Mouse (Mus musculus) left cerebral cortex, postnatal 10 days (tissue): ENCODE measurements around the gene Myo15b. TPM values are rescaled to one million over a fixed set of nuclear protein-coding genes. Genes with fewer than 3 reads are reported as not detected.

Experiments used
- DNase-seq, 2 experiments: peaks; one replicate each; pipeline ENCODE4 v3.0.0; 2021 to 2022; ENCODE audit warnings: low spot score in 2 of 2, mixed read lengths in 1 of 2; ENCODE audit errors: extremely low spot score in 1 of 2
- intact Hi-C: fragments of 180-260 bp; cut with DNase I; formaldehyde crosslinking; loops from one replicate; pipeline ENCODE4 v1.15.1; 2025
- total RNA-seq, 2 experiments: library from RNA; stranded (reverse); gene quantifications; 2 replicates each; pipeline ENCODE4 v1.2.3; 2021

Gene Myo15b
- total RNA-seq, 2 experiments from 2014 or later: 0.17 to 0.93 TPM

- intact Hi-C loops: no loop called here
- DNase-seq: no peak
These were observed 30.6 kb upstream of the Myo15b start for GRCm38 (mm10) chr11:115827624-115828023.

GRCm38 (mm10) chr11:115829036-115829435 lies 29.2 kb upstream of the Myo15b start:
- no peak for DNase-seq
- intact Hi-C loops: no loop called here

- intact Hi-C loops: no loop called here
These were observed 27.5 kb upstream of the Myo15b start for GRCm38 (mm10) chr11:115830550-115831325.

GRCm38 (mm10) chr11:115831518-115831917 lies 26.7 kb upstream of the Myo15b start:
- intact Hi-C loops: no loop called here
- no peak for DNase-seq

More at GRCm38 (mm10) chr11:115830550-115831325, 27.5 kb upstream of the Myo15b start:
- no peak for DNase-seq

GRCm38 (mm10) chr11:115832064-115832463 lies 26.1 kb upstream of the Myo15b start:
- intact Hi-C loops: no loop called here
- DNase-seq: no peak

GRCm38 (mm10) chr11:115832523-115832922 lies 25.7 kb upstream of the Myo15b start:
- DNase-seq: peak in 1 of 2 experiments; percentile 87
- intact Hi-C loops: no loop called here

GRCm38 (mm10) chr11:115833021-115833513 lies 25.1 kb upstream of the Myo15b start:
- intact Hi-C loops: no loop called here
- DNase-seq: no peak

- intact Hi-C loops: no loop called here
- DNase-seq: no peak
These were observed 24.2 kb upstream of the Myo15b start for GRCm38 (mm10) chr11:115834033-115834432.

GRCm38 (mm10) chr11:115836656-115837395 lies 21.4 kb upstream of the Myo15b start:
- intact Hi-C loops: no loop called here
- no peak for DNase-seq

- intact Hi-C loops: no loop called here
- DNase-seq: no peak
These were observed 20.4 kb upstream of the Myo15b start for GRCm38 (mm10) chr11:115837606-115838345.

- DNase-seq: no peak
- intact Hi-C loops: no loop called here
These were observed 19.3 kb upstream of the Myo15b start for GRCm38 (mm10) chr11:115838895-115839311.

- no peak for DNase-seq
- intact Hi-C loops: no loop called here
These were observed 18.5 kb upstream of the Myo15b start for GRCm38 (mm10) chr11:115839732-115840131.

GRCm38 (mm10) chr11:115841044-115841443 lies 17.2 kb upstream of the Myo15b start:
- no peak for DNase-seq
- intact Hi-C loops: no loop called here

- intact Hi-C loops: no loop called here
- DNase-seq: no peak
These were observed 16.1 kb upstream of the Myo15b start for GRCm38 (mm10) chr11:115841961-115842550.

- DNase-seq: no peak
- intact Hi-C loops: no loop called here
These were observed 14.9 kb upstream of the Myo15b start for GRCm38 (mm10) chr11:115843141-115843890.

- no peak for DNase-seq
- intact Hi-C loops: no loop called here
These were observed 14.3 kb upstream of the Myo15b start for GRCm38 (mm10) chr11:115843891-115844239.

- DNase-seq: no peak
- intact Hi-C loops: no loop called here
These were observed 14.0 kb upstream of the Myo15b start for GRCm38 (mm10) chr11:115844240-115844639.

GRCm38 (mm10) chr11:115845819-115846218 lies 12.4 kb upstream of the Myo15b start:
- intact Hi-C loops: no loop called here
- no peak for DNase-seq
